Mouse (Mus musculus): ENCODE measurements around the gene Aqp12.

Aqp12 gene

DNA sequence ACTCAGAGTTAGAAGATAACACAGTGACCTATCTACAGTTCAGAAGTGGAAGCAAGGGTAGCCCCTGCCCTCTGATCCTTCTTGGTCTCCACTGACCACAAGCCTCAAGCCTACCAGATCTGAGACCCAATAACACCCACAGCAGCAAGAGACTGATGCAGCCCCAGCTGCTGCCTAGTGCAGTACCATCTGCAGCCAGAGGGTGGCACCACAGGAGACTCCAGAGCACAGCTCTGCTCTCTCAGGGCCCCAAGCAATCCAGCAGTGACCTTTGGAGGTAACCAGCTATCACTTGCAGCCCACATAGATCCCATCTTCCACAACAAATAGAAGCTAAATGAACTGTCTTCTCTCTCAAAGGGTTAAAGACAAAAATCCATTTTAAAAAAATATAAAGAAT lies 8.3 kb downstream of the Aqp12 start:
- DNase-seq (ENCODE audit: extremely low read depth, low read depth), result peak; percentile 2

DNA sequence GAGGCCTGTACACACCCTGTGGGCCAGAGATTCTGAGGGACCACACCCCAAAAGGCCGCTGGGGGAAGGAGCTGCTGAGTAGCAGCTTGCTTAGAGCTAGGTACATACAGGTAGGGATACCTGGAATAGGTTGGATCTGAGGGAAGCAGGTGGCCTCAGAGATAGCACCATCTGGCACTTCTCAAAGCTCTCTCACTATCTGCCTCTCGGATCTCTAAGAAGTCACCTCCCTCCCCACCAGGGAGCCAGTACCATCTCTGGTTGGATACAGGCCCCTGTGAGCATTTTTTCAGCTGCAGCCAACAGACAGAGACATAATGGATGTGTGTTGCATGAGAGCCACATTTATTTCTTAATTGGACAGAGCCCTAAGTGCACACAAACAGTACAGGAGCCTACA lies 9.0 kb downstream of the Aqp12 start:
- no peak for DNase-seq (ENCODE audit: extremely low read depth, low read depth)

DNA sequence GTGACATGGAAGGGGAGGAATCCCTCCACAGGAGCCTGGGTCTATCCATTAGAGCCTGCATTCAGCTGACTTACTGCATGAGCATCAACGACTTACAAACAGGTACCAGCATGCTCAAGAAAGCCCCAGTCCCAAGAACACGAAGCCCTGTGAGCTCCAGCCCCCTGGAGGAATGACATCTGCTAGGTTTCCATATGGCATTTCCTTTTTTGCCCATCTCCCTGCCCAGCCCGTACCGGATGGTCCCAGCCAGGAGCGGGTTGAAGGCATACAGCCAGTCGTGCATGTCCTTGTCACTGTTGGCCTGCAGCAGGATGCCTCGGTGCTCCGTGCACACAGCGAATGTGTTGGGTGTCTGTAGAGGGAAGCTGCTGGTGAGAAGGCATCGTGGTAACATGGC lies 12.6 kb downstream of the Aqp12 start:
- DNase-seq (ENCODE audit: extremely low read depth, low read depth), result no peak

DNA sequence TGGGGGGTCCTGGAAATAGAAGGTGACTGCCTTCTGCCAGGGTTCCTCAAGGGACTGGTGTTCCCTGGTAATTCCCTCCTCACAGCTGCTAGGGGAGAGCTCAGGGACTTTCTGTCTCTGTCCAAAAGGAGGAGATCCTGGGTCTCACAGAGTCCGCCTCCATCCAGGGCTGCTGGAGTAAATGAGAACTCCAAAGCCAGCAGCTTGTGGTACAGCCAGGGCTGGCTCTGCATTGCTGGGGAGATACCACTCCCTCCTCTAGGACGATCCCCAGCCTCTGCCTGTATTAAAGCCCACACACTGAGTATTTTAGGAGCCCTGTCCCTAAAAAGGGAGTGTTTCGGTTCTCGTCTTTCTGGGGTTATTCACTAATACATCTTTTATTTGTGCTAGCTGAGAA lies 14.5 kb downstream of the Aqp12 start:
- no peak for DNase-seq (ENCODE audit: extremely low read depth, low read depth)

DNA sequence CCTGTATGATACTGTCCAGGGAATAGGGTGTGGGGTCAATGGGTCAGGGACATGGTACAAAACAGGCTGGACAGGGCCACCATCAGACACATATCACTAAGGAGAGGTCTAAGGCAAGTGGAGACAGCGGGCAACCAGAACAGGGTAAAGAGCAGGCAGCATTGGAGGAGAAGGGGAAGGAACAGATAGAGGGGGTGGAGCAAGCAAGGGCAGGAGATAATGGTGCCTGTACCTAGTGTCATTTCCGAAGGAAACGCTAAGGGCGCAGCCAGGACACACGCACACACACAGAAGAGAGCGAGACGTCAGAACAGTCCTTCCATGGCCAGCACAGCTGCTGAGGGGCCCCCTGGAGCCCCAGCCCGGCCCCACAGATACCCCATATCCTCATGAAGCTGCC lies 20.5 kb downstream of the Aqp12 start:
- no peak for DNase-seq (ENCODE audit: extremely low read depth, low read depth)

DNA sequence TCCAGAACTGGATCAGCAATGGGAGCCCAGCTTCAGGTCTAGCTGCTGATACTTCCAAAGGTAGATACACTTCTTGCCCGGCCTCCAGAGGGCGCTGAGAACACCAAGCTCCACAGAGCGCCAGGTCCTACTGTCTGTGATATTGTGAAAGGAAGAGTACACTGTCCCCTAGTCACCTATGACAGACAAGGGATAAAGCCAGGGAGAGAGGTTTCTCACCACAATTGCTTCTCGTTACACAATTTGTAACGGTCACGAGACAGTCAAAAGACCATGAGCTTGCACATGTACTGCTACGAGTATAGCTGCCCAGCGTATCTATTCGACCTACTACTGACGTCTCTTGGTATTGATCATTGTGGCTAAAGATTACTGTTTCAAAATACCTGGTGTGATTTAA lies 23.3 kb downstream of the Aqp12 start:
- no peak for DNase-seq (ENCODE audit: extremely low read depth, low read depth)

DNA sequence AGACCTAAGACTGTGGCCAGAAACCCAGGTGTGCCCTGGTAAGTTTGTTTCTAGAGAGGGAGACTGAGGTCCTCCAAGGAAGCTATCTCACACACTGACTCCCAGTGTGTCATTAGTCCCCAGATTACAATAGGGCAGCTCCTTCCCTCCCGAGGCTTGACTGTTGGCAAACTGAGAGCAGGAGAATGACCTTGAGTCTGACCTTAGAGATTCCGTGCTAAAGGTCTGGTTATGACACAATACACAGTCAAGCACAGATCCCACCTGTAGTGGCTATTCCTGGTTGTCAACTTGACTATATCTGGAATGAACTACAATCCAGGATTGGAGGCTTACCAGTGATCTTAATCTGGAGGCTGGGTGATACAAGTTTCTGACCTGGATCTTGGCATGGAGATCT lies 23.9 kb downstream of the Aqp12 start:
- DNase-seq (ENCODE audit: extremely low read depth, low read depth), result no peak

DNA sequence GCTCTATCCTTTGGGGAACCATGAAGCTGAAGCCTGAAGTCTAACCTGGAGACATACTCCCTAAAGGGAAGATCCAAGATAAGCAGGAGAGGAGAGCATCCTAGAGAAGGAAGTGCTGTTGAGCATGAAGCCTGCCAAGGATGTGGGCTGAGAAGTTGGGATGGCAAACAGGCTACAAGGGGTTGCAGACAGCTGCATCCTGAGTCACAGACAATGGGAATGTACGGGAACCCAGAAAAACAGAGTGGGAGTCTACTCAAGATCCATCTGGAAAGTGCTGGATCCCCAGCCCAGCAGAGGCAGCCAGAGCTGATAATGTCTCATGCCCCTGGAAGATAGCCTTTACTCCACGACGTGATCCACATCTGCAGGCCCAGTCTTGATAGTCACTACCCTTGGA lies 25.1 kb downstream of the Aqp12 start:
- DNase-seq (ENCODE audit: extremely low read depth, low read depth), result no peak

DNA sequence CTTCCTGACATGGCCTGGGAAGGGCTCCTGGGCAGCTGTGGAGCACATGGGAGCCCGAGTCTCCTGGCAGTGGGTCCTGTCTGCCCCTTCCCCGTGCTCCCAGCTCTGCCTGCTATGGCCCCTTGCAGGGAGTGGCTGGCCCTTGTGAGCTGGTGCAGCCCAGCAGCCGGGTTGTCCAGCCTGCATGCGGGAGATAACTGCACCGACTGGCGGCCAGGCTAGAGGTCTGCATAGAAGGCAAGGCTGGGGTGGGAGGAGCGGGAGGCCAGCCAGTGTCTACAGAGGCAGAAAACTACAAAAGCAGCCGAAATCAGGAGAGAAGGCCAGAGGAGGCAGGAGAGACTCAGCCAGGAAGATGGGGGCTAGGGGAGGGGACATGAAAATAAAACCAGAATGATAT lies 27.9 kb downstream of the Aqp12 start:
- DNase-seq (ENCODE audit: extremely low read depth, low read depth), result no peak

DNA sequence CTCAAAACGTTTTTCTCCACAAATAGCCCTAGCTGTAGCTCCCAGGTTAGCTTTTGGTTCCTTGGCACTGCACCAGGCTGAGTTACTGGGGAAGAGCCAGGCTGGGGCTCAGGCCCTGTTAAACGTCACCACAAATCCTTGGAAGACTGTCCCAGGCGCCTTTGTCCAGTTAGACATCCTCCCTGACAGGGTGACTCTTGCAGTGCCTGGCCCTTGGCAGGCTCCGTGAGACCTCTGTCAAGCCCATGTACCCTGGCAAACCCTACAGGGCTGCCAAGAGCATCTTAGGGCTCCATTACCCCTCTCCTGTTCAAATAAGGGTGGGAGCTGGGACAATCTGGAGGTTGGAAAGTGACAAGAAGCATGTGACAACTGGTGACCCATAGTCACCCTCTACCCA lies 29.8 kb downstream of the Aqp12 start:
- DNase-seq (ENCODE audit: extremely low read depth, low read depth), result no peak

DNA sequence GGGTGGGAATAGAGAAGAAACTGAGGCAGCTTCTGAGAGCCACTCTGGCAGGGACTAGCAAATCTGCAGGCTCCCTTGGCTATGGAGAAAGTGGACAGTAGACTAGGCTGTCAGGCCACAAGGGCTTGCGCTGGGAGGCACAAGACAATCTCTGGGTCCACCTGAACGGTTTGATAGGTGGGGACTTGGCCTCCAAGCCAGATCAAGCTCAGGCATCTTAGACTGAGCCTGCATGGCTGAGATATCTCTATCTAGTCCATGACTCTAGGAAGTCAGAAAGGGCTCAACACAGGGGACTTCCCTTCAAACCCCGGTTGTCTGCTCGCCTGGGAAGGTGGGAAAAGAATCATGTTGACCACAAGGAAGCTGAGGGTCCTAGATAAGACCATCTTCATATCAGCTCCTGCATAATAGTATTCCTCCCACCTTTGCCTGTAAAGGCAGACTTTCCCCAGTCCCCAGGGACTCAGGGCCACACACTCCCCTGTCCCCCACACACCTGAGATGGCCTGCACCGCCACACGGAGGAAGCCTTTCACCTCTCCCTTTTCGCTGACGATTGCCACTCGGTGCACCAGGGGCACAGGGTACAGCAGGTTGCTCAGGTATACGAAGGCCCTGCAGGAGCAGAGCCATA lies 40.1 kb downstream of the Aqp12 start:
- no peak for DNase-seq (ENCODE audit: extremely low read depth, low read depth)

DNA sequence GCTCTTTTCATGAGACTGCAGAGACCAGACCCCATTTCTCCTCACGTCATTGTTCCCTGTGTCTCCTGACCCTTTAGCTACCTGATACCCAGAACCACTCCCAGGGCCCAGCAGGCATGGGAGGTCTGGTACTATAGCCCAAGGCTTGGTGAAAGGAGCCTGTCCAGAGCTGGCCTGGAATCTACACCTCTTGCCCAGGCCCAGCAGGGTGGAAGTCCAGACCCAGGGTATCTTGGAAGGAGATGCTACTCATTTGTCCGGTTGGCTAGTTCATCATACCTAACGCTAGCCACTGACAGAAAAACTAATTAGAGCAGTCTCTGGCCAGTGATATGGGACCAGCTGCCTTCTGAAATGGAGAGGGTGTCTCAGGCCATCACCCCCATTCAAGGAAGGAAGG lies 43.9 kb downstream of the Aqp12 start:
- DNase-seq (ENCODE audit: extremely low read depth, low read depth), result no peak

DNA sequence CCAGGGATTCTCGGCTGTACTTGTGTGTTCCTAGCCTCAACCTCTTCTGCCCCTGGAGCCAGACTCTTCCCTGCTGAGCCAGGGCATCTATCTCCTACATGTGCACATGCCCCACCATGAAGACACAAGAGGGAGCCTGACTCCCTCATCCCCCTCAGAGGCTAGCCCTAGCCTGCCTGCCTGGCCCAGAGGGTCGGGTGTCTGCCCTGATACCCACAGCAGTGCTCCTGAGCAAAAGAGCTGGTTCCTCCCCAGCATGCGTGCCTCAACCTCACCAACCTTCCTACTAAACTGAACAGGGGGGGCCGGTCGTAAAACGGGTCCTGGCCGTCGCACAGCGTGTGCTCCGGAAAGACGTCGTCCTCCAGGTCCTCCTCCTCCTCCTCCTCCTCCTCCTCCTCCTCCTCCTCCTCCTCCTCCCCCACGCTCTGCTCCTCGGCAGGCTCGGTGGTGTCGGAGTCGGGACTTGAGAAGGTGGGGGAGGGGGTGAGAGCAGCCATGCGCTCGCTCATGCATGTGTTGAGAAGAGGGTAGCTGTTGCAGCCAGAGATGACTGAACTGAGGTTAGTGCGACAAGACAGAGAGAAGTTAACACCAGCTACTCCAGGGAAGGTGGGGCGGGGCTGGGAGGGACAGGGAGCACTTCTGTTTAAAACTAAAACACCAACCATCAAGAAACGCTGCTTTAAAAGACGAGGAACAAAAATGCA lies 45.1 kb downstream of the Aqp12 start:
- no peak for DNase-seq (ENCODE audit: extremely low read depth, low read depth)
